Mouse (Mus musculus): ENCODE results near the gene Ankrd60. TPM values are rescaled to one million over a fixed set of nuclear protein-coding genes. Genes with fewer than 3 reads are reported as not detected.

Ankrd60 gene
- polyA plus RNA-seq, 1 experiment from 2014 or later: not detected

DNA sequence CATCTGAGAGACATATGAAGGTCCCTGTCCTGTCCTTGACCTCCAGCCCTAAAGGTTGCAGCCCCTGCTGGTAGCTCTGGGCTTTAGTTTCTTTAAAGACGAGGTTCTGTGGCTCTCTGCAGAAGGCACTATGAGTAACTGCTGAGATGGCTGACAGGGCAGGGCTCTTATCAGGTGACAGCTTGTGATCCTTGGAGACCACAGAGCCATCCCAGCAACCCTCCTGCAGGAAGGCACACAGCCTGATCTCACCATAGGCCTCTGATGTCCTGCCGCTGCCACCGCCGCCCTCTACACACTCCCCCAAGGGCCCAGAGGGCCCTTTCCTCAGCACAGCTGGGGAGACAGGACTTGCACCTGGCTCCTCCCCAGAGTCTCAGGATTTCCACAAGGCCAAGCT lies 36.4 kb downstream of the Ankrd60 start:
- Histone ChIP-seq H3K27me3 (no peaks in the 10 kb centered on the region), H3K4me2 (no peak overlapping the region), H3K9ac (no peak overlapping the region), H3K4me3 (no peak overlapping the region), H3K4me1 (0 out of 2 replicates have a peak, but pooled peaks cover 3% of the 10 kb centered on the region), H3K27ac (no peak overlapping the region), H3K9me3 (replicated peaks) (no peaks in the 10 kb centered on the region), H3K36me3 (ENCODE audit: poor library complexity, severe bottlenecking) (no peaks in the 10 kb centered on the region)
- no peak for ATAC-seq
- 79% methylated on average over 4 of the region's 4 CpGs for WGBS

DNA sequence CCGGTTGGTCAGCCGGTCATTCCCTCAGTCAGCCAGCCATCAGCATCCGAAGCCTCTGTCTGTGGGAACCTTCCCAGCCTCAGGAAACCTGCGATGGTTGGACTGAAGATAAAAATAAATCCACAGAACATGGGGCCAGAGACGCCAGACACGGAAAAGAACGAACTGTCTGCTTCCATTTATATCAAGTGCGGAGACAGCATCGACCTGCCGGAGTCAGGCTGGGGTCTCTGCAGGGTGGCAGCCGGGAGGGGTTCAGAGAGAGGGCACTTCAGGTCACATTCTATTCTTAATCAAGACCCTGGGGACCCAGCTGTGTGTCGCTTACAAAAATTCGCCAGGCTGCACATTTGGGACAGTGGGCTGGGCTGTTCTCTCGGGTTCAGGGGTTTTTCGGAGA lies 38.4 kb downstream of the Ankrd60 start:
- 70% methylated on average over 15 of the region's 15 CpGs for WGBS
- no peaks in the 10 kb centered on the region for H3K36me3 ChIP-seq (ENCODE audit: poor library complexity, severe bottlenecking)
- no peaks in the 10 kb centered on the region for H3K27me3 ChIP-seq
- ATAC-seq: no peak
- H3K4me1 ChIP-seq: no peaks in the 10 kb centered on the region
- no peak overlapping the region for H3K9ac ChIP-seq
- H3K4me3 ChIP-seq: no peak overlapping the region
- no peak overlapping the region for H3K27ac ChIP-seq
- H3K4me2 ChIP-seq: no peak overlapping the region
- no peaks in the 10 kb centered on the region for H3K9me3 ChIP-seq (replicated peaks)

DNA sequence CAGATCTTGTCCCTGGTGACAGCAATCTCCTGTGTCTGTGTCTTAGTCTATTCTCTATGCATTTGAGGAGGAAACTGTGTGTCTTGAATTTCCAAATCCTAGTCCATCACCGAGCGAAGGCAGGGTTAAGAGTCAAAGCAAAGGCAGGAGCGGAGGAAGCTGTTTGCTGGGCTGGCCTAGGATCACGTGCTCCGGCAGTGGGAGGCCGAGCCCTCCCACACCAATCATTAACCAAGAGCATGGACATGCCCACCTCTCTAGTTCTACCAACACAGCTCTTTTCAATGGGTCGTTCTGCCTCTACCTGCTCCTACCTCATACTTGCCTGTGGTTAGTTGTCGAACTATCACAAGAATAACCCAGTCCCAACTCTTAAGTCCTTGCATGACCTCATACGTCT lies 42.3 kb downstream of the Ankrd60 start:
- no peak overlapping the region for H3K9ac ChIP-seq
- no peak overlapping the region for H3K4me2 ChIP-seq
- 95% methylated on average over 9 of the region's 9 CpGs for WGBS
- H3K9me3 ChIP-seq (replicated peaks): no peaks in the 10 kb centered on the region
- no peak for ATAC-seq
- no peaks in the 10 kb centered on the region for H3K36me3 ChIP-seq (ENCODE audit: poor library complexity, severe bottlenecking)
- no peaks in the 10 kb centered on the region for H3K4me1 ChIP-seq
- no peak overlapping the region for H3K4me3 ChIP-seq
- H3K27ac ChIP-seq: no peak overlapping the region
- H3K27me3 ChIP-seq: no peaks in the 10 kb centered on the region

DNA sequence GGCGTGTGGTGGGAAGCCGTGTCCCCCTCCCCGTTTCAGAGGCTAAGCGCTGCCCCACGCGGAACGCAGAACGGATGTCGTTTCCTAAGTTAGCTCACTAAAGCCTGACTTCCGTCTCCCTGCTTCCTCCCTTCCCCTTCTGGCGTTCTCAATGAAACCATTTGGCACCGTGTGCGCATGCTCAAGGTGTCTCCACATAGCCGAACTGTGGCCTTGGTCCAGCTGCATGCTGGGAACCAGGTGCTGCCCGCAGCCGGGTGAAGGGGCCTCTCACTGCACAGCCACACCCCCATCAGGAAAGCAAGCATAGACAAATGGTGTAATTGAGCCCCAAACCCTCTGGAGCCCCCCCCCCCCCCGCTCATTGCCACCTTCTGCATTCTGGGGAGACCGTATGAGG lies 42.8 kb downstream of the Ankrd60 start:
- Histone ChIP-seq H3K27ac (no peak overlapping the region), H3K4me2 (no peak overlapping the region)
- 91% methylated on average over 18 of the region's 18 CpGs for WGBS

DNA sequence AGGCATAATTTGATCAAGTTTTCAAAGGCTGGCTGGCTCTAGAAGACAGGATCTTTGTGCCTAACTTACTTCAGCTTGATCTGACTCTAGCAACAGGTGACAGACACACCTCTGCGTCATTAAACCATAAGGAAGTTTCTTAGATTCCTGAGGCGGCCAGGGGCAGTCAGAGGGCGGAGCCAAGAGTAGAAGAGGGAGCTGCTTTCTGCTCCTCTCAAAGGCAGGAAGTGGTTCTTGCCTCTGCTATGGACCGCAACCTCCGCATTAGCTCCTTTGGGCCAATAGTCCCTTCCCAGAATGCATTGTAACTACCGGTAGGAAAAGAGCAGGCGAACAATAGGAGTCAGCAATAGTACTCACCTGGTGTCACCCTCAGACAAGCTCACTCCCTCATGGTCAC lies 43.6 kb downstream of the Ankrd60 start:
- no peak overlapping the region for H3K27ac ChIP-seq
- no peak overlapping the region for H3K9ac ChIP-seq
- H3K4me2 ChIP-seq: no peak overlapping the region
- 84% methylated on average over 7 of the region's 7 CpGs for WGBS
- ATAC-seq: no peak
- H3K27me3 ChIP-seq: no peaks in the 10 kb centered on the region
- no peaks in the 10 kb centered on the region for H3K9me3 ChIP-seq (replicated peaks)
- no peaks in the 10 kb centered on the region for H3K36me3 ChIP-seq (ENCODE audit: poor library complexity, severe bottlenecking)
- no peaks in the 10 kb centered on the region for H3K4me1 ChIP-seq
- H3K4me3 ChIP-seq: no peak overlapping the region

More for the DNA sequence above, 42.8 kb downstream of the Ankrd60 start:
- H3K4me3 ChIP-seq: no peak overlapping the region
- H3K36me3 ChIP-seq (ENCODE audit: poor library complexity, severe bottlenecking): no peaks in the 10 kb centered on the region
- no peaks in the 10 kb centered on the region for H3K9me3 ChIP-seq (replicated peaks)
- ATAC-seq: no peak
- H3K27me3 ChIP-seq: no peaks in the 10 kb centered on the region
- H3K4me1 ChIP-seq: no peaks in the 10 kb centered on the region
- no peak overlapping the region for H3K9ac ChIP-seq

DNA sequence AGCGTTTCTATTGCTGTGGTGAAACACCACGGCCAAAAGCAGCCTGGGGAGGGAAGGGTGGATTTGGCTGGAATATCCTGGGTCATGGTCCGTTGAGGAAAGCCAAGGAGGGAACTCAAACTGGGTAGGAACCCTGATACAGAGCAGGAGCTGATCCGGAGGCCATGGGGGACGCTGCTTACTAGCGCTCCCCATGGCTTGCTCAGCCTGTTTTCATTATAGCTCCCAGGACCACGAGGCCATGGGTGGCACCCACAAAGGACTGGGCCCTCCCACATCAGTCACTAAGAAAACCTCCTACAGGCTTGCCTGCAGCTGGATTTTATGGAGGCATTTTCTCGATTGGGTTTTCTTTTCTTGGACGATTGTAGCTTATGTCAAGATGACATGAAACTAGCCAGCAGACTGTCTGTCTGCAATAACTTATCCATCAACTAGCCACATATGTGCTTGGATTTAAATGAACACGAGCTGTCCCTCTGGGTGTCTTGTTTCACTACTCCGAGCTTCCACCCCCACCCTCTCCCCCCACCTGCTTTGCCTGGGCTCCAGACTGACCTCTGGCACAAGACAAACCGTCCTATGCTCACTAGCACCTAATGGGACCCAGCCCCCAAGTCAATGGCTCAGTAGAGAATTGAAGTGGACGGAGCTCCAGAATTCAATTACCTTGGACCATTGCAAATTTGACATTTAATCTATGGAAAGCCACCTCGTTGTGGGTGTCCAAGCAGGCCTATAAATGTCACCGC lies 45.3 kb downstream of the Ankrd60 start:
- Histone ChIP-seq H3K9ac (no peak overlapping the region), H3K4me1 (no peaks in the 10 kb centered on the region), H3K27ac (no peak overlapping the region), H3K9me3 (replicated peaks) (no peaks in the 10 kb centered on the region), H3K4me2 (no peak overlapping the region), H3K36me3 (ENCODE audit: poor library complexity, severe bottlenecking) (no peaks in the 10 kb centered on the region), H3K27me3 (no peaks in the 10 kb centered on the region), H3K4me3 (no peak overlapping the region)
- 81% methylated on average over 15 of the region's 15 CpGs for WGBS
- no peak for ATAC-seq

DNA sequence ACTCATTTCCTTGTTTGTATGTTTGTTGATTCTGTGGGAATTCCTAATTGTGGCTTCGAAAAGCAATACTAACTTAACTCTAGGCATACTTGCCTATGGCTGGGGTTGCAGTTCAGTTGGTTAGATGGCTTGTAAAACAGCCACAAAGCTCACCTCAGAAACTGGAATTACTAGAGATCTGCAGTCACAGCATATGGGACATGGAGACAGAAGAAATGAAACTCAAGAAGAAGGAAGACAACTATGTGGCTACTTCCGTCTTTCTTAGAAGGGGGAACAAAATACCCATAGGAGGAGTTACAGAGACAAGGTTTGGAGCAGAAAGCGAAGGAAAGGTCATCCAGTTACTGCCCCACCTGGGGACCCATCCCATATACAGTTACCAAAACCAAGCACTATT lies 49.7 kb downstream of the Ankrd60 start:
- Histone ChIP-seq H3K36me3 (ENCODE audit: poor library complexity, severe bottlenecking) (no peaks in the 10 kb centered on the region), H3K9ac (no peak overlapping the region), H3K4me2 (no peak overlapping the region), H3K9me3 (replicated peaks) (no peaks in the 10 kb centered on the region), H3K27ac (no peak overlapping the region), H3K27me3 (no peaks in the 10 kb centered on the region), H3K4me3 (no peak overlapping the region), H3K4me1 (no peaks in the 10 kb centered on the region)
- no peak for ATAC-seq
- 86% methylated on average over 3 of the region's 3 CpGs for WGBS

DNA sequence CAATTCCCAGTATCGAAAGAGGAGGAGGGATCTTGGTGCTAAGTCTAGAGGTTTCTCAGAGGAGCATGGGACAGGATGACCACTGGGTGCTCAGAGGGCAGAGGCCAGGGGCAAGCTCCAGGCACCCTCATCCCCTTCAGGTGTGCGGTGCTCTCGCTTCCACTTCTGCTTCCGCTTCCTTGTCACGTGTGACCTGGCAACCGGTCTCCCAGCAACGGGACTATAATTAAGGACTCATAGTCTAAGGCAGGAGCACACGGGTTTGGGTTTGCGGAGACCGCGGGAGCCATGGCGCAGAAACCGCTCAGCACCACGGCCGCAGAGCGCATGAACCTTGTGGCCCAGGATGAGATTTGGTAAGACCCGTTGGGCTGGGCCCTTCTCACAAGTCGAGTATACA lies 55.8 kb downstream of the Ankrd60 start, which contains the start of gene 1700021F07Rik:
Gene 1700021F07Rik, plus strand, starts transcription at position 211 of the 400 bp plus-strand sequence.
- no peaks in the 10 kb centered on the region for H3K36me3 ChIP-seq (ENCODE audit: poor library complexity, severe bottlenecking)
- no peak for ATAC-seq
- WGBS: 91% methylated on average over 18 of the region's 18 CpGs
- no peak within 1 kb of the TSS for H3K4me3 ChIP-seq
- no peaks in the 10 kb centered on the region for H3K9me3 ChIP-seq (replicated peaks)
- no peak within 1 kb of the TSS for H3K27ac ChIP-seq
- H3K27me3 ChIP-seq: no peaks in the 10 kb centered on the region
- H3K9ac ChIP-seq: no peak within 1 kb of the TSS
- H3K4me2 ChIP-seq: no peak within 1 kb of the TSS
- H3K4me1 ChIP-seq: no peaks in the 10 kb centered on the region

Other genes starting within 250 kb of the Ankrd60 start
- gene 1700021F07Rik, start 55.8 kb downstream of the Ankrd60 start, polyA plus RNA-seq (2015; fragmentation: Nextera tagmentation; extraction: Ambion mirVana): not detected in 2 replicates
- gene Rab22a, start 81.4 kb upstream of the Ankrd60 start, polyA plus RNA-seq (2015; fragmentation: Nextera tagmentation; extraction: Ambion mirVana): 33.2 and 34.8 TPM in 2 replicates
- gene 1700010B08Rik, start 141.1 kb upstream of the Ankrd60 start, polyA plus RNA-seq (2015; fragmentation: Nextera tagmentation; extraction: Ambion mirVana): not detected in 2 replicates
- 9.0 and 11.4 TPM in 2 replicates for gene Vapb, start 159.1 kb upstream of the Ankrd60 start, polyA plus RNA-seq (2015; fragmentation: Nextera tagmentation; extraction: Ambion mirVana)

Measured in forebrain, embryonic 13.5 days (tissue).